Mouse (Mus musculus) adrenal gland, postnatal 36 days (tissue): ENCODE measurements around the gene Cox7a2l. TPM values are rescaled to one million over a fixed set of nuclear protein-coding genes. Genes with fewer than 3 reads are reported as not detected.

Experiments
- DNase-seq, 2 experiments: peaks; one replicate each; pipeline ENCODE4 v3.0.0; 2021; ENCODE audit warnings: mixed read lengths in 1 of 2
- long read RNA-seq, 2 experiments: library from polyadenylated mRNA; stranded (forward); transcript quantifications; one replicate each; pipeline ENCODE4 v2.0.0; 2021; ENCODE audit warnings: borderline sequencing depth in 2 of 2
- total RNA-seq, 2 experiments: library from RNA; stranded (reverse); gene quantifications; 2 replicates each; pipeline ENCODE4 v1.2.3; 2021

Cox7a2l gene
- 100 to 1,000 TPM; 164 to 181 TPM for total RNA-seq
- long read RNA-seq, experiment 1, transcript Cox7a2l-201 (3 exons, 1,076 nt): major isoform, 99 of 135 reads
- long read RNA-seq, experiment 1, transcript Cox7a2l-202 (4 exons, 1,129 nt): minor isoform, 10 of 135 reads
- long read RNA-seq, experiment 1, partial matches to known transcripts: 0 of 135 reads
- long read RNA-seq, experiment 1, other reads (novel, unspliced or antisense): 26 of 135 reads
- long read RNA-seq, experiment 2, transcript Cox7a2l-201 (3 exons, 1,076 nt): major isoform, 43 of 55 reads
- long read RNA-seq, experiment 2, transcript Cox7a2l-202 (4 exons, 1,129 nt): minor isoform, 9 of 55 reads
- long read RNA-seq, experiment 2, partial matches to known transcripts: 0 of 55 reads
- long read RNA-seq, experiment 2, other reads (novel, unspliced or antisense): 2 of 55 reads

- no peak for DNase-seq
Observed at GRCm38 (mm10) chr17:83517280-83518015, at the start of gene Cox7a2l. Gene Cox7a2l, minus strand, starts transcription at chr17:83517330.

- DNase-seq: no peak
Observed at GRCm38 (mm10) chr17:83565506-83565905, 48.4 kb upstream of the Cox7a2l start.

GRCm38 (mm10) chr17:83564119-83564820, 47.1 kb upstream of the Cox7a2l start:
- no peak for DNase-seq

- DNase-seq: peak; percentile 55 to 76
Observed at GRCm38 (mm10) chr17:83563703-83564111, 46.6 kb upstream of the Cox7a2l start.

- no peak for DNase-seq
Observed at GRCm38 (mm10) chr17:83562153-83563010, 45.3 kb upstream of the Cox7a2l start.

GRCm38 (mm10) chr17:83559081-83559480, 42.0 kb upstream of the Cox7a2l start:
- no peak for DNase-seq

GRCm38 (mm10) chr17:83555836-83556235, 38.7 kb upstream of the Cox7a2l start:
- DNase-seq: no peak

- no peak for DNase-seq
Observed at GRCm38 (mm10) chr17:83554997-83555396, 37.9 kb upstream of the Cox7a2l start.

- peak in 1 of 2 experiments; percentile 44 for DNase-seq
Observed at GRCm38 (mm10) chr17:83548501-83549233, 31.5 kb upstream of the Cox7a2l start.

GRCm38 (mm10) chr17:83547145-83547544, 30.0 kb upstream of the Cox7a2l start:
- no peak for DNase-seq

GRCm38 (mm10) chr17:83545756-83546742, 28.9 kb upstream of the Cox7a2l start:
- DNase-seq: peak; percentile 45 to 47

GRCm38 (mm10) chr17:83545259-83545658, 28.1 kb upstream of the Cox7a2l start:
- no peak for DNase-seq

GRCm38 (mm10) chr17:83542424-83542823, 25.3 kb upstream of the Cox7a2l start:
- DNase-seq: no peak

- DNase-seq: no peak
Observed at GRCm38 (mm10) chr17:83539262-83540037, 22.3 kb upstream of the Cox7a2l start.

GRCm38 (mm10) chr17:83538694-83539093, 21.6 kb upstream of the Cox7a2l start:
- no peak for DNase-seq

- no peak for DNase-seq
Observed at GRCm38 (mm10) chr17:83538141-83538540, 21.0 kb upstream of the Cox7a2l start.

GRCm38 (mm10) chr17:83533150-83533549, 16.0 kb upstream of the Cox7a2l start:
- DNase-seq: no peak

GRCm38 (mm10) chr17:83527651-83528381, 10.7 kb upstream of the Cox7a2l start:
- peak; percentile 30 to 70 for DNase-seq
